Mouse (Mus musculus) fat pad, adult 2 months (tissue): Measurements from ENCODE around the gene Rad9b.

ENCODE experiments used
- DNase-seq: peaks from one replicate; pipeline ENCODE4 v3.0.0-alpha.2; 2011; ENCODE audit warnings: low read depth, low spot score; ENCODE audit errors: extremely low read depth

Gene Rad9b

DNA sequence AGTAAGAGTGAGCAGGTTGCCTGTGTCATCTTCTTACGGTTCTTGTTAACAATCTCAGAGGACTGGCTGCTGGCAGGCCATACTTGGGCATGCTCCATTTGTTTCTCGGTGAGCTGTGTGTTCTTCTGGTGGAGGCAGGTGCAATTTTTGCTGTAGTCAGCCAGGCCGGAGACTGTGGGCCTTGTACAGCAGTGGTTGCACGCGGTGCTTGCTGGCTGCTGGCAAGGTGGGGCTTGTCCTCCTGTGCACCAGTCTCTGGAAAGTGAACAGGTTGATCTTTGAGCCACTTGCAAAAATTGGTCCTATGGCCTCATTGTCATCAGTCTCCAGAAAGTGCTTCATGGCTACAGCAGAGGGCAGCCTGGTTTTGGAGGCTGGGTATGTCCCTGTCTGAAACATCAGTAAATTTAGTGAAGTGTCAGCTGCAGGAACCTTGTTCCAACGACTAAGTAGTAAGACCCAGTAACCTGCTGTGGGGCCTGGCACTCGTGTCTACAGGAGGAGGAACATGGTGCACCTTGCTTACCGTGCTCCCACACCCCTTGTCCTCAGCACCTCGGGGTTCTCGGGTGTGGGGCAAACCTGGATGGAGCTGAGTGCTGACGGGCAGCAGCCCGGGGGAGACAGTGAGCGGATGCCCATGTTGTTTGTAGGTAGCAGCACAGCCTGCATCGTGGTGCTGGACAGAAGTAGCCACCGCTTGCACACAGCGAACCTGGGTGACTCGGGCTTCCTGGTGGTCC, 40.9 kb downstream of the Rad9b start:
- no peak for DNase-seq

DNA sequence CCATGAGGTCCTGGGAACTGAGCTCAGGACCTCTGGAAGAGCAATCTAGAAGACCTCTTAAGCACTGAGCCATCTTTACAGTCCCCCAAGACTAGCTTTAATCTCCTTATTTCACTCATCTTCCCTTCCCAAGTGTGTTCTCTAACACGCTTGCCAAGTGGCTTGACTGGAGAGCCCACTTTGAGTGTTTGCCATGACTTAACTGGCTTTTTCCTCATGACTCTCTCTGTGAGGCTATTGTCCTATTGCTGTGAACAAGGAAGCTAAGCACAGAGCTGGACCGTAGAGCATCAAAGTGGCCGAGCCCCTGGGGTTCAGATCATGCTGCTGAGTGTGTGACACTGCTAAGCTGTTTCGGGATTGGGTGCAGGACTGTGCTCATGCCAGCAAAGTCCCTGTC, 41.7 kb downstream of the Rad9b start:
- DNase-seq: no peak

DNA sequence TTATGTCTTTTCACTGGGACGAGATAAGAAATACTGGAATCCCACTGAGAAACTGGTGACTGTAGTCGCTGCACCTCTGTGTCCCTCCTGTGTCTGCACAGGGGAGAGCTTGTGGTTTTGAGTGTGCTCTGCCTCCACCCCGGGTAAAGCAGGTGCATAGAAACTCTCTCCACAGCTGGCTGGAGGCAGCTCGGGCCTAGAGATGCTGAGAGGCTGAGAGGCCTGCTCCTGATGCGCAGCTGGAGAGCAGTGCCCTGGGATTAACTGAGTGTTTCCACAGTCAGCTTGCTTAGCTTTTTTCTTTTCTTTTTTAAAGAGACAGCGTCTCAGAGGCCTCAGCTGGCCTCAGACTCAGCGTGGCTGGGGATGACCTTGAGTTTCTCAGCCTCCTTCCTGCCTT, 42.3 kb downstream of the Rad9b start:
- no peak for DNase-seq

DNA sequence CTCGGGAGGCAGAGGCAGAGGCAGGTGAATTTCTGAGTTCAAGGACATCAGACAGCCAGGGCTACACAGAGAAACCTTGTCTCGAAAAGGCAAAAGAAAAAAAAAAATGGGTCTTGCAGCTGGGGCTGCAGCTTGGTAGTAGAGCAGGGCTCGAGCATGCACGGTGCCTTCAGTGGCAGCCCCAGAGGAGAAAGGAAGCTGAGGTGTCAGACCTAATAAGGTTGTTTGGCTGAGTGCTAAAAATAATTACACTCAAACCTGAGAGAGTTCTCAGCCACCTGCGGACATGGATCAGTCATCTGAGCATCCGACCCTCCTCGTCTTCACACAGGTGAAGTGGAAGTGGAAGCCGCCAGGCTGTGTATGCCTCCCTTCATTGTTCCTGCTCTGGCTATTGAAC, 43.3 kb downstream of the Rad9b start:
- DNase-seq: no peak

GRCm38 (mm10) chr5:122306536-122306935, 47.5 kb downstream of the Rad9b start:
- no peak for DNase-seq

- no peak for DNase-seq
Measured at GRCm38 (mm10) chr5:122305472-122305871, 48.6 kb downstream of the Rad9b start.

DNA sequence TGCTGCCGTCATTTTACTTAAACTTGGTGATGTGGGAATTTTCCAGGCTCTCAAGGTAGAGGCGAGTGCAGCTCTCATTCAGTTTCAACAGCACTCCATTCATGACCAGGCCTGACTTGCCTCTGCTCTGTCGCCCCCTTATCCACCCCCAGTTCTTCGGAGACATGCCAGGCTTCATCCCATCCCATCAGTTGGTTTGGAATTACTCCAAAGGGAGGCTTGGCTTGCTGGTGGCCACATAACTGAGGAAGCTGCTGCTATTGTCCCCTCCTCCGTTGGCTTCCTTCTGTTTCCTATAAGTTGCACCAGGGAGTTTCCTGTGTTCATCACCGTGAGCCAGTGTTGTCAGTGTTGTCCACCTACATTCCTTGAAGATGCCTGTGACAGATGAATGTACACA, 49.5 kb downstream of the Rad9b start:
- DNase-seq: no peak

- no peak for DNase-seq
Measured at GRCm38 (mm10) chr5:122303937-122304336, 50.1 kb downstream of the Rad9b start.

GRCm38 (mm10) chr5:122302810-122303745, 51.0 kb downstream of the Rad9b start:
- DNase-seq: peak; percentile 85

DNA sequence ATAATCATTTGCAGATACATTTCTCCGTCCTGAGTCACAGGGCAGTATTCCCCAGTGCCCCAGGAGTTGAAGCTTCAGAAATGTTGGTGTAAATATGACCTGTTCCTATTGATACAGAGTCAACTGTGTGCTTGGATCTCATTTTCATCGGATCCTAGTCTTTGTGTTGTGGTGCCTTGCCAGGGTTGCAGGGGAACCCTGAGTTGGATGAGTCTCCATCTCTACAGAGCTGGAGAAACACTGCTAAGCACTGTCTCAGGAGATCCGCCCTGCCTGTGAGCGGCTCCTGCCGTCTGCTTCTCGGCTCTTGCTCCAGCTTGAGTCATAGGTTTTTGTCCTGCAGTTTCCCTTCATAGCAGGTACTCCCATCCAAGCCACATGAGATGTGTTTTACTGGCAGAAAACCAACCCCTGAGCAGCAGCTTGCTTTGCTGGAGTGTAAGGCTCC, 53.9 kb downstream of the Rad9b start:
- no peak for DNase-seq

- DNase-seq: no peak
Measured at GRCm38 (mm10) chr5:122295113-122295935, 58.7 kb downstream of the Rad9b start.

DNA sequence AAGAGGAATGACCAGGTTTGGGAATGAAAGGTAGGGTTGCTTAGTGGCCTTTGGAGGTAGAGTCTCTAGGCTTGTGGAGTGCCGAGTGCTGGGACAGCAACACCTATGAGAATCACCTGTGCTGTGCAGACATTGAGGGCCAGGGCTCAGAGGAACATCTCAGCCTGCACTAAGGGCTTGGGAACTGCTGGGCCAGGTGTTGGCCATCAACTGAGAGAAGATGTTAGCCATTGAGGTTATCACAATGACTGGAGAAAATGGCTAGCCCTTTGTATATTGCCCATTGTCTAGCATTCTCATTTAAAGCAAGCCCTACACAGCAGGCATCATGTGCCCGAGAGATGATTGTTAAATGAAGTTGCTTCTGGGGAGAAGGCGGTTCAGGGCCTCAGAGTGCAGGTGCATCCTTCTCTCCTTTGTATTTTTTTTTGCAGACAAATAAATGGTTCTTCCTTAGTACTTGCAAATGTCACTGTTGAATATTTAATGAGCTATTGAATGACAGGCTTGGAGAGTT, 59.8 kb downstream of the Rad9b start:
- DNase-seq: no peak

- no peak for DNase-seq
Measured at GRCm38 (mm10) chr5:122293131-122293530, 60.9 kb downstream of the Rad9b start.

- DNase-seq: no peak
Measured at GRCm38 (mm10) chr5:122291553-122292339, 62.3 kb downstream of the Rad9b start.

DNA sequence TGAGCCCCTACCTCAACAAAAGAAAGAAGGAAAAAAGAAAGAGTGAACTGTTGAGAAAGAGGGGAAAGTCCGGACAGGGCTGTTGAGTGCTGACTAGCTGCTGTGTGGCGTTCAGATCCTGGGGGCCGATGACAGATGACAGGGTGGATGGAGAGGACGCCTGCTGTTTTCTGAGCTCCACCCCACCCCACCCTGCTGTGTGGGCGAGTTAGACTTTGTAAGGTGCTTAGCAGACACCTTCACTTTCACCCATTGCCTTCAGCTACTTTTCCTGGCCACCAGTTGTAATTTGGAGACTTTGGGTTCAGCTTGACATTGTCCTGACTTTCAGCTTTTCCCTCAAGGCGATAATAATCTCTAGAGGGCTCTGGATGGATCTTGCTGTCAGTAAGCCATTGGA, 62.9 kb downstream of the Rad9b start:
- DNase-seq: no peak

DNA sequence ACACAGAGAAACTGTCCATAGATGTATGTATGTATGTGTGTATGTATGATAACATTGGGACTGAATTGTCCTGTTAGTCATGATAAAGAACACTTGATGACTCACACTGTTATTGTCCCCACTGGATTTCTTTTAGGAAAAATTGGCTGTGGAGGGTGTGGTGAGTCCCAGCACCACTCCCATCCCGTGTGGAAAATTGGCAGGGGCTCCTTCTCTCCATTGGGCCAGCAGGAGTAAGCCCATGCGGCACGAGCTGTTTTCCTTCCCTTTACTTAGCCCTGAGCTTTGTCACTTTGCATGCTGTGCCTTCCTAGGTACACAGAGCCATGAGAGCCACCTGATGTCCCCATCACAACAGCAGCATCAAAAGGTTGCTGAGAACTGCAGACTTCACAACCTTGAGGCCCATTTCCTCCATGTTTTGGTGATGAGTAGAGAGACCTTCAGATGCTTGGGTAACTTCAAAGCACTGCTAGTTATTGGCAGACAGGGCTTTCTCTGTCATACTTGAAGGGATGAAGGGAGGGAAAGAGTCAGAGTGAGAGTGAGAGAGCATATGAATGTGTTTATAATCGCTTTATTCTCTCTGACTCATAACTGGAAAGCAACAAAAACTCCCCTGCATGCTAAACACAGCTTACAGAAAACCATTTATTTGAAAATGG, 65.8 kb downstream of the Rad9b start:
- no peak for DNase-seq

DNA sequence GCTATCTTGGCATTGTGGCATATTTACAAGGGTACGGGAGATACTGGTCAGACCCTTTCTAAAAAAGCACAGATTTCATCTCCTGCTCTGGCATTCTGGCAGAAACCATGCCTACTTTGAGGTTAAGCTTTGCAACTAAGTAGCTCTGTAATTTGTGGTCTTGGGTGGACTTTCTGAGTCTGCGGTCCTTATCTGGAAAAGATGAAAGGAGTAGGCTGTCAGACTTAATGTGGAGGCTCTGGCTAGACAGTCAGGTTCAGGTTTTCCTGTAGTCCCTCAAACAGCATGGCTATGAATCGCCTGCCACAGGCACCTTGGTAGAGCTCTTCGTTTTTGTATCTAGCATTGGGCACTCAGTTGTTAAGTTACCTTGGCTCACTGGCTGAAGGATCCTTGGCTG, 67.0 kb downstream of the Rad9b start:
- DNase-seq: no peak

GRCm38 (mm10) chr5:122286191-122286590, 67.8 kb downstream of the Rad9b start:
- DNase-seq: no peak

DNA sequence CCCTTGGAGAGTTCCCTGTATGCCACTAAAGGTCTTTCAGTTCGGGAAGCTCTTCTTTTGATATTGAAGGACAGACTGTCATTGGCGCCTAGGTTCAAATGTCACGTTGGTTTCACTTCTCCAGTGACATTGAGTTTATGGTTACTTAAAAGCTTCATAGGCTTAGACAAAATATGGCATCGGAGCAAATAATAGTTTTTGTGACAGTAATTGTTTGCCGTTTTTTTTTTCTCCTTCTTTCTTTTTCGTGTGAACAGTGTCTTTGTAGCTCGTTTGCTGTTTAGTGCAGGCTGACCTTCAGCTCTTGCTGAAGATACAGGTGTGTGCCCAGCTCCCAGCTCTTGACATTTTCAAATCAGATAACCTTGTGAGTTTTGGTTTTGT, 68.3 kb downstream of the Rad9b start:
- no peak for DNase-seq
